Mouse (Mus musculus) yolk sac, embryonic 10.5 days (tissue): ENCODE measurements around the gene Pex10.
A peak's percentile ranks its signal among the peaks of the same experiment; 100 is the strongest.

Source experiments
- DNase-seq: peaks from one replicate; pipeline ENCODE4 v3.0.0-alpha.2; 2017; ENCODE audit warnings: low spot score

Pex10 gene

GRCm38 (mm10) chr4:155093431-155094149, 26.8 kb downstream of the Pex10 start:
- DNase-seq: no peak

- DNase-seq: no peak
Observed at GRCm38 (mm10) chr4:155094565-155094964, 27.7 kb downstream of the Pex10 start.

GRCm38 (mm10) chr4:155095238-155095900, 28.6 kb downstream of the Pex10 start:
- DNase-seq: peak; percentile 76

DNA sequence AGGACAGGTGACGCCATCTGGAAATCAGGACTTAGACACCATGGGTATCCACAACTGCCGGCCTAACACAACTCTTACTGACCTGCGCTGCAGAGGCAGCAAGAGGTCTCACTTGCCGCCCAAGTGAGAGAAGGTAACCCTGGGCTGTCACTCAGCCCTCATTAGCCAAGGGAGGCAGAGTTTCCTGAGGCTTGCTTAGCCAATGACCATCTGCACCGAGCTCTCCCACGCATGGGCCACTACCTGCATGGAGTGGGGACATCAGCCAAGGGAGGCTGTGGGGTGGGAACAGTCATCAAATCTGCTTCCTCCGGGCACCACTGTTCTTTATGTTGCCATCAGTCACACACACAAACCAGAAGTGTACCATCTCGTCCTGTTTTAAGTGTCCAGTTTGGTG, 29.2 kb downstream of the Pex10 start:
- no peak for DNase-seq

DNA sequence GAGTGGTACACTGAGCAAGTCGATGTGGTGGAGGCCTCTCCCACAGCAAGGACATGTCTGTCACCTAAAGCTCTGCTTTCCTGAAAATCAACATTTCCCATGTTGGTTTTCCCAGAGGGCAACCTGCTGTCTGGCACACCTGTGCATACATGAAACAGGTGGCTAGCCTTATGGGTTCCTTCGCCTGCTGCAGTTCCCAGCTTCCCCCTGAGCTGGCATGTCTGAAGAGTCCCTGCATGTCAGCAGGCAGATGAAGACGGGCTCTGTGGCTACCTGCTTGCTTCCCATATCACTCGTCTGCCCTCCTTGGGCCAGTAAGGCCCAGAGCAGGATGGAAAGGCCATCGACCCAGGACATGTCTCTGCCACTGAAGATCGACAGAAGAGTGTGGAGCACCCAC, 30.6 kb downstream of the Pex10 start:
- no peak for DNase-seq

- DNase-seq: no peak
Observed at GRCm38 (mm10) chr4:155098572-155098971, 31.8 kb downstream of the Pex10 start.

DNA sequence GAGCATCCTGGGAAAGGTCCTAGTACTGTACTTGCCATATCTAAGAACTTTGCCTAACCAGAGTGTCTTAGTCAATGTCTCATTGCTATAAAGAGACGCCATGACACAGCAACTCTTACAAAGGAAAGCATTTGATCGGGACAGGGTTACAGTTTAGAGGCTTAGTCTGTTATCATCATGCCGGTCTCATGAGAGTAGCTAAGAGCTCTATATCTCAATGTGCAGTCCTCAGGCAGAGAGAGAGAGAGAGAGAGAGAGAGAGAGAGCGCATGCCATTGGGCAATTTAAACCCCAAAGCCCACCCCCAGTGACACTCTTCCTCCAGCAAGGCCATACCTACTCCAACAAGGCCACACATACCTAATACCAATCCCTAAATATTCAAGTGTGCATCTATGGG, 41.1 kb downstream of the Pex10 start:
- no peak for DNase-seq

DNA sequence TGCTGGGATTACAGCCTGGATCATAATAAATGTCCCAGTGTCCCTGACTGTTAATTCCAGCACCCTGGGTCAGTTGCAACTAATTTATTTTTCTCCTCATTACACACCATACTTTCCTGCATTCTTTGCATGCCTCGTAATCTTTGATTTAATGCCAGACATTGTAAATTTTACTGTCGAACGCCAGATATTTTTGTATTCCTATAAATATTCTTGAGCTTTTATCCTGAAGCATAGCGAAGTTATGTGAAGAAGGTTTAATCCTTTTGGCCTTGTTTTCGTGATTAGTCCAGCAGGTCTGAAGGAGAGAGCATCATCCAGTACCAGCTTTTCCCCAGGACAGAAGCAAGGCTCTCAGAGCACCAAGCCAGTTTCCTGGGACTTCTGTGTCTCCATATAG, 42.7 kb downstream of the Pex10 start:
- DNase-seq: no peak

GRCm38 (mm10) chr4:155113766-155114410, 47.1 kb downstream of the Pex10 start:
- DNase-seq: no peak

GRCm38 (mm10) chr4:155116607-155117006, 49.8 kb downstream of the Pex10 start:
- DNase-seq: no peak

DNA sequence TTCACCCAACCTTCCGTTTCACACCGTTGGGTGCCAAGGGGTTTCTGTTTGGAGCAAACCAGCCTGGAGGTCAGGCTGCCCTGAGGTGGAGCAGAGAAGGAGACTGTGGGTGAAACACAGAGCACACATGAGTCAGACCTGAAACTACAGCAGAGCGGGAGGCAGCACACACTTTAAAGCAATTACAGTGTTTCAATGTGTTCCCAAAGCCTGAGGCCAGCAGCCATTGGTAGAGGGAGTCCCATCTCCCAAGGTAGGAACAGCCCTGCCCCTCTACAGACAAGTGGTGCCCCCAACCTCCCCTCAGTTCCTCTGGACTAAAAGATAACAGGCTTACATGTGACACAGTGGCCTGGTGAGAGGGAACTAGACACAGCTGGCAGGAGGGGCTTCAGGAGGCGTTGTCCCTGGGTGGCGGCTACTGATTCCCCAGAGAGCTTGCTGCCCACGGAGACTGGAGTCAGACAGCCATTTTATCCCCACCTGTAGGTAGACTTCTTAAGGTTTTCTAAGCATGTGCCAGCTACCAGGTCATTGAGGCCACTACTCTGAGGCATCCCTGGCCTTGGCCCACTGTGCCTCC, 50.7 kb downstream of the Pex10 start:
- DNase-seq: no peak

DNA sequence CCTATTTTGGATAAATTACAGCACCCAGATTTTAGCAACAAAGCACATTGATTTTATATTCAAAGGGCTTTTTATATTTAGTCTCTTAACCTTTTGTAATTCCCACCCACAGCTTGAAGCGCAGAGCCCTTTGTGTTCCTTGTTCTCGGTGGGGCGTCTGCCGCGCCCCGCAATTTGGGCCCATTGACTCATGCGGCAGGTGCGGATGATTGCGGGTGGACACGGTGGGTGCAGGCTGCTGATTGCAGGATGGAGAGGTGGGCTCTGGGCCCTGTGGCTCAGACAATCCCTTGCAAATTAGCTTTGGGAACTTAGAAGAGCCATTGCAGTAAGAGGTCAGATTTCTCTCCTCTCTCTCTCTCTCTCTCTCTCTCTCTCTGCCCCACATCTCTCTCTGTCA, 51.5 kb downstream of the Pex10 start:
- DNase-seq: no peak

- DNase-seq: no peak
Observed at GRCm38 (mm10) chr4:155120038-155120437, 53.2 kb downstream of the Pex10 start.

DNA sequence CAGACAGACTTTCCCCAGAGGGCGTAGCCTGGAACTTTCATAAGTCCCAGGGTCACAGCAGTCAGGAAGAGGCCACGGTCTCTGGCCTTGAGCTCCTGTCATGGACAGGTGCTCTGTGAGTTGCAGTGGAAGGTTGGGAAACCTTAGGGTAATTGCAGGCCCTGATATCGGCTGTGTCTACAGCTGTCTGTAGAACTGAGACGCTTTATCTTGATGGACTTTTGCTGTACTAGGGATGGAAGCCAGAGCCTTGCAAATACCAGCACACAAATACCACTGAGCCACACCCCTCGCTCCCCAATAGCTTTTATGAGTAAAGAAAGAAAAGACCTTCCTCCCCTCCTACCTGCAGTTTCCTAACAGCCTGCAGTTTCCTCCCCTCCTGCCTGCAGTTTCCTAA, 53.8 kb downstream of the Pex10 start:
- peak; percentile 84 for DNase-seq

DNA sequence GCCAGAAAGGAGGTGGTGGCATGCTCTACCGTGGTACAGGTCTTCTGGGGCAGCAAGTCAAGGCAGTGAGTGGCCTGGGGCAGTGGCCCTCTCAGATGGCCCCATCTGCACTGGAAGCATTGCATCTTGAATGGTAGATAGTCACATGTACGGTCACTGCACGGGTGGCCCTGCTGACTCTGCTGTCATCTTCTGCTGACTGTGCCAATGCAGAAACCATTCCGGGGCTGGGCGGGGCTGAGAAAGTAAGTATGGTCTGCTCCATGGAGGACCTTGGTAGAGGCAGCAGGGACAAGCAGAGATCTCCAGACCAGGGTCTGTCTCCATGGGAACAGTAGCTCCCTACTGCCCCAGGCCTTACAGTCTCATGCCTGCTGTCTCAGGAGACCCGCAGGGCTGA, 54.4 kb downstream of the Pex10 start:
- DNase-seq: peak; percentile 55
